Mouse (Mus musculus): ENCODE results near the gene Cyth1. TPM values are rescaled to one million over a fixed set of nuclear protein-coding genes. Genes with fewer than 3 reads are reported as not detected.

Gene Cyth1
- polyA plus RNA-seq, 1 experiment, result 9.3 TPM

DNA sequence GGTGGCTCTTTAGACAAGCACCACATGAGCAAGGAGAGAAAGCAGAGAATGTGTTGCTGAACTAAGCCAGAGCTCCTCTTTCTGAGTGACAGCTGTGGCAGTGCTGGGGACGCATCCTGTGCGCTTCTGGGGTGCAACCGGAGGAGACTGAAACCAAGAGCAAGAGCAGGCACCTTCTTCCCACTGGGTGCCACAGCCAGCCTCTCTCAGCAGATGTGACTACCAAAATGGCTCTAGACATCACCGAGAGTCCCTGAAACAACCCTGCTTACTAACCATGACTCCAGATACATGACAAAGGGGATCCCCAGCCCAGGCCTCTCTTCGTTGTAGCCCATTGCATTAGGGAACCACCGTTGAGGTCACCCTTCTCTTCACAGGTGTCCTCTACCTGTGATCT is 44.9 kb downstream of the Cyth1 start:
- Histone ChIP-seq H3K4me1 (peaks cover 96% of the 10 kb centered on the region), H3K27me3 (replicated peaks) (peaks cover 8% of the 10 kb centered on the region), H3K4me3 (replicated peaks) (peak overlapping the region; percentile 23), H3K9me3 (no peaks in the 10 kb centered on the region), H3K36me3 (replicated peaks; ENCODE audit: low read length) (peaks cover 3% of the 10 kb centered on the region)
- TF ChIP-seq GATA1 (IDR thresholded peaks at IDR 0.05; ENCODE audit: borderline replicate concordance, low read length) (no peak), FLI1 (IDR thresholded peaks at IDR 0.05; ENCODE audit: low read length) (no peak)

DNA sequence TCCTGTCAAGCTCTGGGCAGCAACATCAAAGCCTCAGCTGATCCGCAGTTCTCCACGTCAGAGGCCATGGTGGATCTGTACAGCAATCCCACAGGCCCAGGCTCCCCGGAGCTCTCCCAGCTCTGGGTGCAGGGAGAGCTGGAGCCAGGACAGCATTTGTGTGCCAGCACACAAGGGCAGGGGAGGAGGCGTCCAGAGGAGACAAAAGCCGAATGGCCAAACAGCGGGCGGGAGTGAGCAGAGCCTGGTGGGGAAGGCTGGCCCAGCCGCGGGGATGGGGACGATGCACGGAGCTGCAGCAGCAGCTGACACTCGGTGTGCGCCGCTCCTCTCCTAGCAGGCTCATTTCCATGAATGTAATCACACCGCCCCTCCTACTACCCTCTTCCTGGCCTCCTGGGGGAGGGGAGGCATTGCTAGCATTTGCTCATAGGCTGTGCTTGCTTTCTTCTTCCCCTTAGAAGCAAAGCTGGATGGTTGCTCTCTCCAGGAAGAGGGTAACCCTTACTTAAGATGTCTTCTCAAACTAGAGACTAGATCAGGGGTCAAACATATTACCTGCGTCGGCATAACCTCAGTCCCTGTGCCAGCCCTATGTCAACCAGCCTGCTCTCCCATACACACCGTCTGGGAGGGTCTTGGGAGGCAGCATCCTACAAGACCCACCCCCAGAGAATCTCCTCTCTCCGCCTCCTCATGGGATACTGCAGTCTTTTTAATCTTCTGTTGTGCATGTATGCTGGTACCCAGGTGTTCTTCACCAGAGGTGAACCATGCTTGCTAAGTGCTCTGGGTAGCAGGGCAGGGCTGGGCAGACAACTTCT is 45.8 kb downstream of the Cyth1 start:
- peaks cover 96% of the 10 kb centered on the region for H3K4me1 ChIP-seq
- no peak for TF ChIP-seq GATA1 (IDR thresholded peaks at IDR 0.05; ENCODE audit: borderline replicate concordance, low read length)
- TF ChIP-seq FLI1 (IDR thresholded peaks at IDR 0.05; ENCODE audit: low read length), result no peak
- H3K27me3 ChIP-seq (replicated peaks), result peaks cover 8% of the 10 kb centered on the region

DNA sequence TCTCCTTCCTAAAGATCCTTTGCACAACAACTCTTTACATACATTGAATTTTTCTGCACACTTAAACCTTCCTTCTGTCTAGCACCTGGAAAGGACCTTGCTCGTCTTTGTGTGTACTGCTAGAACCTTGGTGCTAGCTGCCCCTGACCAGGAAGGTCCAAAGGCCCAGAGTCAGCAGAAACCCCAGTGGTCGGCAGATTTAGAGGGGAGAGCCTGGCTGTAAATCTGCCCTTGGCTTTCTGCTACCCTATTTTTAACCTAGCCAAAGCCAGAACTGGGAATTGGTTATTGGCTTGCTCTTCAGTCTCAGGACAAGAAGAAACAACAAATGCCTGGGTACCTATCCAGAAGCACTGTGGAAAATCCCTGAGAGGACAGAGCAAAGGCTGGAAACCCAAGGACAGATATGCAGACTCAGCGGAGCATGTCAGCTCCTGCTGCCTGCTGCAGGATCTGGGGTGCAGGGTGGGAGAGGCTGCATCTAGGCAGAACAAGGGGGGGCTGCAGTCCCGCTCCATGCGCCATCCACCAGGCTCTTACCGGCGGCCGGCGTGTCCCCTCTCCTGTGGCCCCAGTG is 46.5 kb downstream of the Cyth1 start:
- Histone ChIP-seq H3K4me3 (replicated peaks) (peak overlapping the region; percentile 62), H3K4me1 (peaks cover 92% of the 10 kb centered on the region), H3K9me3 (no peaks in the 10 kb centered on the region), H3K27me3 (replicated peaks) (peaks cover 8% of the 10 kb centered on the region), H3K36me3 (replicated peaks; ENCODE audit: low read length) (peaks cover 3% of the 10 kb centered on the region)
- TF ChIP-seq GATA1 (IDR thresholded peaks at IDR 0.05; ENCODE audit: borderline replicate concordance, low read length) (no peak), FLI1 (IDR thresholded peaks at IDR 0.05; ENCODE audit: low read length) (no peak)

More for the DNA sequence above, 45.8 kb downstream of the Cyth1 start:
- Histone ChIP-seq H3K36me3 (replicated peaks; ENCODE audit: low read length) (peaks cover 3% of the 10 kb centered on the region), H3K4me3 (replicated peaks) (peak overlapping the region; percentile 62), H3K9me3 (no peaks in the 10 kb centered on the region)

DNA sequence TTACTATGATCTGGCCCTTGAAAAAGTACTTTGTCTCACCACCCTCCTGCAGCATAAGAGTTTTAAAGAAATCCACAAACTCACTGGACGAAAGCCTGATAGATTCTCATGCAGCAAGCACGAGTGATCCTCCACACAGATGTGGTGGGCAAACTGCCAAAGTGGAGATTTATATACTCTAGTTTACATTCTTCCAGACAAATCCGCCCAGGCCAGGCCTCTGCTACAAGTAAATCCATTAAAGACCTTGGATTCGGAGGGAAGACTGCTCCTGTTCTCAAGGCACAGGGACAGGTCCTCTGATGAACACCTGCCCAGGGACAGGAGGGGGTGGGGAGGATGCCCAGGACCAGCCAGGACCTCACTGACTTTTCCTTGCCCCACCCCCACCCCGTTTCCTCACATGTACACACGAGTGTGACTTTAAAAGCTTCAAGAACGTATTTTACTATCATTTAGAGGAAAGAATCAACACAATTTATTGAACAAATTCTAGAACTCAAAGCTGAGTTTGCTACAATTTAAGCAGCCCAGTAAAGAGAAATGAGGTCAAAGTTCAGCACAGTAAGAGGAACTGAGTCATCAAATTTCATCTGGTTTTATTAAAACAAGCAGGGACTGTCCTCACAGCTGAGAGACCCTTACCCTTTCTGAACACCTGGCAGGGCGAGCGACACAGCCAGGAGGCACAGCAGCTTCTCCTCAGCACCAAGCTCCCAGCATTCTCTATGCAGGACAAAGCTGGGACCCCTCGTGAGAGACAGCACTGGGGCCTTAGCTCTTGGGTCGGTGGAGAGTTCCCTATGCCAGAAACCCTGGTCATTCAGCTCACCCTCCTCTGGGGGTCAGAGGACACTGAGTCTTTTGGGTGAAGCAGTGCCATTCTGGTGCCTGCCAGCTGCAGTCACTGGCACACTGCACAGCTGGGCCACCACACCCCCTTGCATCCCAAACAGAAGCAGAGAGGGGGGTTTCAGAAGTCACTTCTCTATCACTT is 47.3 kb downstream of the Cyth1 start:
- TF ChIP-seq FLI1 (IDR thresholded peaks at IDR 0.05; ENCODE audit: low read length), result no peak
- no peak for TF ChIP-seq GATA1 (IDR thresholded peaks at IDR 0.05; ENCODE audit: borderline replicate concordance, low read length)
- H3K4me1 ChIP-seq, result peaks cover 88% of the 10 kb centered on the region

DNA sequence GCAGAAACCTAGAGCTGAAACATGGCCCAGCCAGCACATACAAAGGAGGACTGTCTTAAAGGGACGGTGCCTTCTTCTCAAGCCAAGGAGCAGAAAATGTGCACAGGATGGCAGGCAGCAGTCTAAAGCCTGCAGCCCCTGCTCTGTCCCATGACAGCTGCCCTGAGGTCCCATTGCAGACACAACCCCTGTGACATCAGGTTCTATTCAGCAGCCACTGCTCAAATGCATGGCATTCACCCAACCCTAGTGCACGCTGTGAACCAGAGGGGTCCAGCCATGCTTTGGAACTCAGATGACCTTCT is 50.1 kb downstream of the Cyth1 start:
- TF ChIP-seq GATA1 (IDR thresholded peaks at IDR 0.05; ENCODE audit: borderline replicate concordance, low read length) (no peak), FLI1 (IDR thresholded peaks at IDR 0.05; ENCODE audit: low read length) (no peak)
- Histone ChIP-seq H3K27me3 (replicated peaks) (peaks cover 8% of the 10 kb centered on the region), H3K4me3 (replicated peaks) (no peak overlapping the region), H3K4me1 (peaks cover 75% of the 10 kb centered on the region), H3K36me3 (replicated peaks; ENCODE audit: low read length) (peaks cover 3% of the 10 kb centered on the region), H3K9me3 (no peaks in the 10 kb centered on the region)

More for the DNA sequence above, 47.3 kb downstream of the Cyth1 start:
- Histone ChIP-seq H3K4me3 (replicated peaks) (peak overlapping the region; percentile 35), H3K9me3 (no peaks in the 10 kb centered on the region), H3K27me3 (replicated peaks) (peaks cover 8% of the 10 kb centered on the region), H3K36me3 (replicated peaks; ENCODE audit: low read length) (peaks cover 3% of the 10 kb centered on the region)

DNA sequence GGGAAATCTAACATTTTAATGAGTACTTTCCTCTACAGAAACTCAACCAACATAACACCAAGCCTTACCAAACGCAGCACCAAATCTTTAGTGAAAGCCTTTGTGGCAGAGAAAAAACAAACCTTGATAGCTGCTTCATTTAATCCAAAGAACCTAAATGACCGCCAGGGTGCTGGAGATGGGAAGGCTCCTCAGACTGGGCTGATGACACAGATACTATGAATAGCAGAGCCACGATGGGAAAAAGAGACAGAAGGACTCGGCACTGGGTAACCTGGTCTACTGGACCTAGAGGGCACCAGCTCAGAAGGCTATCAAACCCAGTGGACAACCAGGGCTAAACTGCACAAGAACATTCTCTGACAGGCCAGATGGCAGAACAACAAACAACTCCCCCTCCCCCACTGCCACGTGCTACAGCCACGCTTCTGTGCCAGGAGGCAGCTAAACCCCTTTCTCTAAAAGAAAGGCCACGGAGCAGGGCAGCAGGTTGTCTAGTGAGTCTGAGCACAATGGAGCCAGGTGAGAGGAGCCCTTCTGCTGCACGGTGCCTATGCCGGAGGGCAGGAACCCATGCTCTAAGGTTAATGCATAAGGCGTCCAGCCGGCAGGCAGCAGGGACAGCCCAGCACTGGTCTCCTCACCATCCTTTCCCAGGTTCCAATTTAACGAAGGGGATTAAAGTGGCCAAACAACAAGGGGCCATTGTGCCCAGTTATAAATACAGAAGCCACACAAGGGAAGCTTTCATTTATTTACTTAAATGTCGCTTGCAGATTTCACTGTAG is 50.7 kb downstream of the Cyth1 start:
- Histone ChIP-seq H3K9me3 (no peaks in the 10 kb centered on the region), H3K36me3 (replicated peaks; ENCODE audit: low read length) (peaks cover 9% of the 10 kb centered on the region), H3K4me1 (peaks cover 72% of the 10 kb centered on the region), H3K27me3 (replicated peaks) (peaks cover 8% of the 10 kb centered on the region), H3K4me3 (replicated peaks) (no peak overlapping the region)
- TF ChIP-seq FLI1 (IDR thresholded peaks at IDR 0.05; ENCODE audit: low read length) (no peak), GATA1 (IDR thresholded peaks at IDR 0.05; ENCODE audit: borderline replicate concordance, low read length) (no peak)

DNA sequence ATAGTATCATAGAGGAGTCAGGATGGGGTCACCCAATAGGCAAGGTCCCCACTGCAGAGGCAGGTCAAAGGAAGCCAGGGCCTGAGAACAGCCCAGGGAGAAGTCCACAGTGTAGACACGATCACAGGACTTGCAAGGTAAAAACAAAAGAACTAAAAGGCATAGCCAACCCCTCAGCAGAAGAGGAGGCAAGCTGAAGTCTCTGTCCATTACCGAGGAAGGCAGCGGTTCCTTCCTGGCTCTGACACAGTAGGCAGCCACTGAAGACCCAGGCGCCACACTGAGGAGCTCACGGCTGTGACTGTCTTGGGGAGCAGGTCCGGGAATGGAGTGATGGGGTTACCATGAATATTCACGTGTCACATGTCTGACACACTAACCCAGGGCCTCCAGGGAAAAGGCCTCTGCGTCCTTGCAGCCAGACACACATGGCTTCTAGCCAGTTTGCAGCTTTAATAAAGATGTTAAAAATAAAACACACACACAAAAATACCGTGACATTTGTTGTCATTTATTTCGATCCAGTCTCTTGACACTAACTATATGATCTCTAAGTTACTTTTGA is 51.5 kb downstream of the Cyth1 start:
- peaks cover 3% of the 10 kb centered on the region for H3K27me3 ChIP-seq (replicated peaks)
- no peaks in the 10 kb centered on the region for H3K9me3 ChIP-seq
- peaks cover 64% of the 10 kb centered on the region for H3K4me1 ChIP-seq
- TF ChIP-seq GATA1 (IDR thresholded peaks at IDR 0.05; ENCODE audit: borderline replicate concordance, low read length), result no peak
- no peak for TF ChIP-seq FLI1 (IDR thresholded peaks at IDR 0.05; ENCODE audit: low read length)
- H3K4me3 ChIP-seq (replicated peaks), result no peak overlapping the region
- H3K36me3 ChIP-seq (replicated peaks; ENCODE audit: low read length), result peaks cover 15% of the 10 kb centered on the region

DNA sequence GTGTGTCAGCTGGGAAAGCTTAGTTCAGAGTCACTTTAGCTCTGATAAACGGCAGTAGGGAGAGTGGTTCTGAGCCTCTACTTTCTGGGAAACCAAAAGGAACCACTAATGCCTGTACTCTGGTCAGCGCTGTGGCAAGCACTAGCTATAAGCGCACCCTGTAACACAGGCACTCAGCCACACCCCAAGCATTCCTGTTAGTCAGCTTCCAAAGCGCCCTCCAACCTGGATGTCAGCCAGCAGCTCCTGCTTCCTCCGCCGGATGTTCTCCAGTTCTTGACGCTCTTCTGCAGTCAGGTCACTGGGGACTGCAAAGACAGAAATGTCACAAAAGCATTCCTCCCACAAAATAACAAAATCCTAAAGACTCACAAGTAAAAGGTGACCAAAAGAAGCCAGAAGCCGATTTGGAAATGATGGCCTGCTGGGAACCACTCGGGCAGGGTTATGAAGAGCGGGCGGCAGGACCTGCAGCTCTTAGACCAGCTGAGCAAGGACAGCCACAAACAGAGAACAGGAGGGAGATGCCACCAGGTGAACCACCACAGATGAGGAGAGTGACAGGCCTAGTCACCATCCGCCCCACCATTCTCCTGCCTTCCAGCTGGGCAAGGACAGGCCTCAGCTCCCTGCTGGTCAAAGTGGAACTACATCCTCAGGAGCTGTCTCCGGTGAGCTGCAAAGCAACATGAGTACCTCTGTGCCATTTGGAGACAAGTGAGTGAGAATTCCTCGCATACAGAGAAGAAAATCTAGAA is 54.8 kb downstream of the Cyth1 start:
- Histone ChIP-seq H3K4me1 (peaks cover 35% of the 10 kb centered on the region), H3K4me3 (replicated peaks) (peak overlapping the region; percentile 19), H3K36me3 (replicated peaks; ENCODE audit: low read length) (peaks cover 39% of the 10 kb centered on the region)

More for the DNA sequence above, 54.8 kb downstream of the Cyth1 start:
- no peak for TF ChIP-seq GATA1 (IDR thresholded peaks at IDR 0.05; ENCODE audit: borderline replicate concordance, low read length)
- no peak for TF ChIP-seq FLI1 (IDR thresholded peaks at IDR 0.05; ENCODE audit: low read length)
- no peaks in the 10 kb centered on the region for H3K27me3 ChIP-seq (replicated peaks)
- no peaks in the 10 kb centered on the region for H3K9me3 ChIP-seq
